Mouse (Mus musculus): ENCODE data around the gene Tacr1. TPM values are rescaled to one million over a fixed set of nuclear protein-coding genes. Genes with fewer than 3 reads are reported as not detected.

Gene Tacr1
- polyA plus RNA-seq, 1 experiment from 2014 or later, result 0.87 TPM

- H3K4me2 ChIP-seq (replicated peaks; ENCODE audit: low read depth), result no peak overlapping the region
- H3K9ac ChIP-seq (ENCODE audit: low read depth, low read length), result no peak overlapping the region
- 96% methylated on average over 4 of the region's 4 CpGs for WGBS
- no peak for ATAC-seq
- H3K4me1 ChIP-seq (replicated peaks; ENCODE audit: control insufficient read depth, insufficient read depth, low read length), result no peaks in the 10 kb centered on the region
- no peaks in the 10 kb centered on the region for H3K9me3 ChIP-seq (ENCODE audit: control insufficient read depth)
- no peak for TF ChIP-seq CTCF (IDR thresholded peaks at IDR 0.05; ENCODE audit: low read depth)
- no peak overlapping the region for H3K4me3 ChIP-seq (ENCODE audit: low read depth, low read length)
- H3K27me3 ChIP-seq (replicated peaks; ENCODE audit: control insufficient read depth, insufficient read depth, low read length), result no peaks in the 10 kb centered on the region
- H3K36me3 ChIP-seq (ENCODE audit: control insufficient read depth, insufficient read depth), result no peaks in the 10 kb centered on the region
- H3K27ac ChIP-seq (ENCODE audit: low read depth, low read length), result no peak overlapping the region
Observed at GRCm38 (mm10) chr6:82608756-82609155, 206.6 kb downstream of the Tacr1 start.

- TF ChIP-seq CTCF (IDR thresholded peaks at IDR 0.05; ENCODE audit: low read depth), result no peak
- Histone ChIP-seq H3K9ac (ENCODE audit: low read depth, low read length) (no peak overlapping the region), H3K4me2 (replicated peaks; ENCODE audit: low read depth) (no peak overlapping the region), H3K36me3 (ENCODE audit: control insufficient read depth, insufficient read depth) (no peaks in the 10 kb centered on the region), H3K27ac (ENCODE audit: low read depth, low read length) (no peak overlapping the region), H3K9me3 (ENCODE audit: control insufficient read depth) (no peaks in the 10 kb centered on the region), H3K4me1 (replicated peaks; ENCODE audit: control insufficient read depth, insufficient read depth, low read length) (no peaks in the 10 kb centered on the region), H3K4me3 (ENCODE audit: low read depth, low read length) (no peak overlapping the region), H3K27me3 (replicated peaks; ENCODE audit: control insufficient read depth, insufficient read depth, low read length) (no peaks in the 10 kb centered on the region)
- ATAC-seq, result no peak
- 80% methylated on average over 7 of the region's 7 CpGs for WGBS
Observed at GRCm38 (mm10) chr6:82609339-82609926, 207.3 kb downstream of the Tacr1 start.
